In genomic region chr3:135469974-135470373, GRCm38 (mm10) we compare ENCODE assay signal across 8 mouse cellular contexts. TPM values are rescaled to one million over a fixed set of nuclear protein-coding genes. Genes with fewer than 3 reads are reported as not detected.
A peak's percentile ranks its signal among the peaks of the same experiment; 100 is the strongest.
DNase-seq lines count a peak whose midpoint lies in the region; ATAC-seq and TF ChIP-seq lines count a peak whose summit lies in the region.

No protein-coding gene starts in this region.

- WGBS in limb, embryonic 12.5 days: 35% methylated on average over 4 of the region's 4 CpGs
- 55% methylated on average over 4 of the region's 4 CpGs for WGBS in limb, embryonic 10.5 days
- WGBS in heart, embryonic 13.5 days: 39% methylated on average over 4 of the region's 4 CpGs
- 28% methylated on average over 4 of the region's 4 CpGs for WGBS in lung, postnatal 0 days
- 45% methylated on average over 4 of the region's 4 CpGs for WGBS in stomach, embryonic 14.5 days

- no peak for DNase-seq in limb, embryonic 10.5 days (ENCODE audit: low spot score)
- DNase-seq in cerebellum, adult 11 months: peak; percentile 62
- DNase-seq in kidney, postnatal 25 days: peak; percentile 88 to 90
- peak; percentile 78 for DNase-seq in lung, postnatal 0 days (ENCODE audit: low spot score)
- no peak for DNase-seq in B cell, adult 2 months

- peak overlapping the region; percentile 24; the same call in 1 of the 2 replicates for H3K27ac ChIP-seq in limb, embryonic 12.5 days
- H3K27ac ChIP-seq in limb, embryonic 10.5 days: no peak overlapping the region
- H3K27ac ChIP-seq in heart, embryonic 13.5 days (replicated peaks): peak overlapping the region; percentile 43; the same call in 1 of the 2 replicates
- H3K27ac ChIP-seq in lung, postnatal 0 days (ENCODE audit: low read length): no peak overlapping the region
- no peak overlapping the region for H3K27ac ChIP-seq in stomach, embryonic 14.5 days (ENCODE audit: low read length)

- ATAC-seq in limb, embryonic 12.5 days (ENCODE audit: insufficient number of reproducible peaks, insufficient read depth, low FRiP score, low TSS enrichment, low read depth): peak; percentile 76; the same call in 1 of the 2 replicates
- no peak for ATAC-seq in heart, embryonic 13.5 days (ENCODE audit: extremely low read depth, insufficient number of reproducible peaks, low FRiP score, low TSS enrichment)
- ATAC-seq in lung, postnatal 0 days: peak; percentile 88
- peak; percentile 72; the same call in 1 of the 2 replicates for ATAC-seq in stomach, embryonic 14.5 days (ENCODE audit: insufficient number of reproducible peaks, insufficient read depth, low FRiP score, low read depth)

- no peak overlapping the region for H3K4me2 ChIP-seq in limb, embryonic 12.5 days
- no peak overlapping the region for H3K4me2 ChIP-seq in heart, embryonic 13.5 days
- H3K4me2 ChIP-seq in lung, postnatal 0 days (replicated peaks; ENCODE audit: low read depth, low read length): no peak overlapping the region
- no peak overlapping the region for H3K4me2 ChIP-seq in stomach, embryonic 14.5 days (replicated peaks; ENCODE audit: low read depth, low read length)

- TF ChIP-seq EP300 in lung, postnatal 0 days (IDR thresholded peaks at IDR 0.05): no peak

- no peaks in the 10 kb centered on the region for H3K27me3 ChIP-seq in limb, embryonic 12.5 days
- H3K27me3 ChIP-seq in limb, embryonic 10.5 days (ENCODE audit: low read depth, poor library complexity, severe bottlenecking): no peaks in the 10 kb centered on the region
- no peaks in the 10 kb centered on the region for H3K27me3 ChIP-seq in heart, embryonic 13.5 days (replicated peaks)
- H3K27me3 ChIP-seq in lung, postnatal 0 days (replicated peaks; ENCODE audit: insufficient read depth, low read length): no peaks in the 10 kb centered on the region
- no peaks in the 10 kb centered on the region for H3K27me3 ChIP-seq in stomach, embryonic 14.5 days (ENCODE audit: control insufficient read depth, insufficient read depth, low read length)

- TF ChIP-seq CTCF in lung, postnatal 0 days (IDR thresholded peaks at IDR 0.05): no peak

- peaks cover 16% of the 10 kb centered on the region; the same call in 1 of the 2 replicates for H3K36me3 ChIP-seq in limb, embryonic 12.5 days
- peaks cover 19% of the 10 kb centered on the region for H3K36me3 ChIP-seq in limb, embryonic 10.5 days
- H3K36me3 ChIP-seq in heart, embryonic 13.5 days: peaks cover 28% of the 10 kb centered on the region
- H3K36me3 ChIP-seq in lung, postnatal 0 days (ENCODE audit: insufficient read depth, low read length): no peaks in the 10 kb centered on the region
- H3K36me3 ChIP-seq in stomach, embryonic 14.5 days (ENCODE audit: control insufficient read depth, insufficient read depth, low read length): peaks cover 8% of the 10 kb centered on the region

- H3K4me1 ChIP-seq in limb, embryonic 12.5 days (replicated peaks): 0 out of 2 replicates have a peak, but pooled peaks cover 2% of the 10 kb centered on the region
- no peaks in the 10 kb centered on the region for H3K4me1 ChIP-seq in limb, embryonic 10.5 days
- peaks cover 17% of the 10 kb centered on the region for H3K4me1 ChIP-seq in heart, embryonic 13.5 days
- H3K4me1 ChIP-seq in lung, postnatal 0 days (ENCODE audit: insufficient read depth, low read depth, low read length): no peaks in the 10 kb centered on the region
- H3K4me1 ChIP-seq in stomach, embryonic 14.5 days (ENCODE audit: control insufficient read depth, insufficient read depth, low read length): no peaks in the 10 kb centered on the region

- no peaks in the 10 kb centered on the region for H3K9me3 ChIP-seq in limb, embryonic 12.5 days
- H3K9me3 ChIP-seq in limb, embryonic 10.5 days (replicated peaks): no peaks in the 10 kb centered on the region
- no peaks in the 10 kb centered on the region for H3K9me3 ChIP-seq in heart, embryonic 13.5 days
- no peaks in the 10 kb centered on the region for H3K9me3 ChIP-seq in lung, postnatal 0 days (ENCODE audit: low read length)
- no peaks in the 10 kb centered on the region for H3K9me3 ChIP-seq in stomach, embryonic 14.5 days (ENCODE audit: control insufficient read depth, low read depth, low read length)

- H3K4me3 ChIP-seq in limb, embryonic 12.5 days (replicated peaks): no peak overlapping the region
- no peak overlapping the region for H3K4me3 ChIP-seq in limb, embryonic 10.5 days
- no peak overlapping the region for H3K4me3 ChIP-seq in heart, embryonic 13.5 days
- no peak overlapping the region for H3K4me3 ChIP-seq in lung, postnatal 0 days (ENCODE audit: low read depth, low read length)
- H3K4me3 ChIP-seq in stomach, embryonic 14.5 days (ENCODE audit: low read depth, low read length): no peak overlapping the region

- H3K9ac ChIP-seq in limb, embryonic 12.5 days (replicated peaks): no peak overlapping the region
- no peak overlapping the region for H3K9ac ChIP-seq in heart, embryonic 13.5 days
- no peak overlapping the region for H3K9ac ChIP-seq in lung, postnatal 0 days (replicated peaks; ENCODE audit: low read depth)
- no peak overlapping the region for H3K9ac ChIP-seq in stomach, embryonic 14.5 days (replicated peaks; ENCODE audit: low read depth, low read length)

RNA-seq across cellular contexts. Expression of gene Manba, which starts 15.4 kb away (rescaled TPM):
- 4.3 and 5.6 TPM in 2 replicates for polyA plus RNA-seq in limb, embryonic 12.5 days (2016; fragmentation: Nextera tagmentation; extraction: Ambion mirVana)
- 1.9 and 2.5 TPM in 2 replicates for polyA plus RNA-seq in limb, embryonic 10.5 days (2016; fragmentation: Nextera tagmentation; extraction: Ambion mirVana)
- 31.5 and 37.4 TPM in 2 replicates for polyA plus RNA-seq in heart, embryonic 13.5 days (2015; fragmentation: Nextera tagmentation; extraction: Ambion mirVana)
- 9.2 and 9.9 TPM in 2 replicates for polyA plus RNA-seq in lung, postnatal 0 days (2015; fragmentation: Nextera tagmentation; extraction: Ambion mirVana)
- 14.0 and 14.6 TPM in 2 replicates for polyA plus RNA-seq in stomach, embryonic 14.5 days (2014; fragmentation: Nextera tagmentation; extraction: Ambion mirVana)

RNA-seq across cellular contexts. Expression of gene Ube2d3, which starts 32.0 kb away (rescaled TPM):
- polyA plus RNA-seq in limb, embryonic 12.5 days (2016; fragmentation: Nextera tagmentation; extraction: Ambion mirVana): 476 and 501 TPM in 2 replicates
- 530 and 546 TPM in 2 replicates for polyA plus RNA-seq in limb, embryonic 10.5 days (2016; fragmentation: Nextera tagmentation; extraction: Ambion mirVana)
- polyA plus RNA-seq in heart, embryonic 13.5 days (2015; fragmentation: Nextera tagmentation; extraction: Ambion mirVana): 398 and 436 TPM in 2 replicates
- 386 TPM in 2 replicates for polyA plus RNA-seq in lung, postnatal 0 days (2015; fragmentation: Nextera tagmentation; extraction: Ambion mirVana)
- polyA plus RNA-seq in stomach, embryonic 14.5 days (2014; fragmentation: Nextera tagmentation; extraction: Ambion mirVana): 519 and 542 TPM in 2 replicates

RNA-seq across cellular contexts. Expression of gene Cisd2, which starts 46.2 kb away (rescaled TPM):
- polyA plus RNA-seq in limb, embryonic 12.5 days (2016; fragmentation: Nextera tagmentation; extraction: Ambion mirVana): 74.8 and 77.0 TPM in 2 replicates
- polyA plus RNA-seq in limb, embryonic 10.5 days (2016; fragmentation: Nextera tagmentation; extraction: Ambion mirVana): 66.4 and 75.3 TPM in 2 replicates
- polyA plus RNA-seq in heart, embryonic 13.5 days (2015; fragmentation: Nextera tagmentation; extraction: Ambion mirVana): 45.3 and 52.7 TPM in 2 replicates
- 34.3 and 34.8 TPM in 2 replicates for polyA plus RNA-seq in lung, postnatal 0 days (2015; fragmentation: Nextera tagmentation; extraction: Ambion mirVana)
- polyA plus RNA-seq in stomach, embryonic 14.5 days (2014; fragmentation: Nextera tagmentation; extraction: Ambion mirVana): 57.6 and 61.9 TPM in 2 replicates

Comparison
In these comparisons a context has a peak if more than half of its experiments do, and no peak if none do; other contexts are left out.
1. H3K27ac ChIP-seq: peak in limb, embryonic 12.5 days (single experiment) and heart, embryonic 13.5 days (single experiment); none in limb, embryonic 10.5 days (single experiment), lung, postnatal 0 days (single experiment) and stomach, embryonic 14.5 days (single experiment).
2. DNase-seq: peak in cerebellum, adult 11 months (single experiment), kidney, postnatal 25 days (2 of 2) and lung, postnatal 0 days (single experiment); none in limb, embryonic 10.5 days (single experiment) and B cell, adult 2 months (0 of 2).